Mouse (Mus musculus): ENCODE results near the gene Olfr721-ps1. TPM values are rescaled to one million over a fixed set of nuclear protein-coding genes. Genes with fewer than 3 reads are reported as not detected.

The Olfr721-ps1 gene
- not detected in 2 replicates for polyA plus RNA-seq (2015; fragmentation: Nextera tagmentation; extraction: Ambion mirVana)

DNA sequence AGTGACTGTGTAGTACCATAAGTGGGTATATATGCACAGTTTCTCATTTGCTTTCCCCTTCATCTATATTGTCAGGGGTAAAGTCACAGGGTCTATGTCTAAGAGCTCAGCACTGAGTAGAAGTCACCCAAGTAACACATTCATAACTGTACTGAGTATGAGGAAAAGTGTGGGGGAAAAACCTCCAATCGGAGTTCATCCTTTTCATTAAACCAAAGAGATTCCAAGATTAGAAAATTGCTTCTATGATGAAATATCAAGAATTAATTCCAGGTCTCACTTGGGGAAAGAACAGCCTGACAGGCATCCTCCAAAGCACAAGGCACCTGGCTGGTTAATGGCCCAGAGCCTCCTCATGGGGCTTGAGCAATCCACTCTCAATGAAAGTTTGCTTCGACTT is at the start of gene Olfr721-ps1:
TSS of gene Olfr721-ps1 (plus strand) at position 301 of the 400 bp plus-strand sequence.
- Histone ChIP-seq H3K9me3 (no peaks in the 10 kb centered on the region), H3K4me2 (no peak within 1 kb of the TSS), H3K4me1 (no peaks in the 10 kb centered on the region), H3K27me3 (no peaks in the 10 kb centered on the region), H3K9ac (no peak within 1 kb of the TSS), H3K36me3 (no peaks in the 10 kb centered on the region), H3K4me3 (no peak within 1 kb of the TSS), H3K27ac (no peak within 1 kb of the TSS)
- no peak for ATAC-seq (ENCODE audit: insufficient number of reproducible peaks, low FRiP score, low TSS enrichment, low read depth)
- WGBS, result 65% methylated on average over 2 of the region's 2 CpGs

DNA sequence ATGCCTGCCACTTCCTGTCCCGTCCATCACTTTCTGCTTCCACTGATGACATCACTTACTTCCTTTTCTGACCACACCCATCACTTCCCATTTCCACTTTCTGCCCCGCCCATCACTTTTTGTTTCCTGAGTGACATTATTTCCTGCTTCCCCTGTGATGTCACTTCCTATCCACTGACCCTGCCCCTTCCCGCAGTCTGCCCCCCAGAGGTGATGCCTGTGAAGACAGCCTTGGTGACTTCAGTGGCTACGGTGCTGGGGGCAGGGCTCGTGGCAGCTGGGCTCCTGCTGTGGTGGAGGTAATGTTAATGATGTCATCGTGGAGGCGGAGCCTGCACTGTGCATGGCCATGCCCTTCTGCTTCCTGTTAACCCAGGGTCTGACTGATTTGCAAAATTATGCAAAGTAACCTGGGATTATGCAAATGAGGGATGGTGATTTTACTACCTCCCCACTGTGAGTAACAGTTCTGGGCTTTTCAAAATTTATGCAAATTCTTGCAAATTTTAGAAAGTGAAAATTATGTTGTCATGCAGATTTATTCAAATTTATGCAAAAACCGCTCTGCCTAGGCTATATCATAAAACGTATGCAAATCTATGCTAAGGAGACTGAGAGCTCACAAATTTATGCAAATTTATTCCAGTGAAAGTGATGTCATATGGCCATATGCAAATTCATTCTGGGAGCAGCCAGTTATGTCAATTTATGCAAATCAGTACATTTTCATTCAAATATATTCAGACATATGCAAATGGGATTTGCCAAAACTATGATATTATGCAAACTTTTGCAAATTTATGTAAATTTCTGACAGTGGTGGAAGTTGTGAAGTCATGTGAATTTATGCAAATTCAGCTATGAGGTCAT is 49.1 kb upstream of the Olfr721-ps1 start:
- Histone ChIP-seq H3K4me3 (no peak overlapping the region), H3K4me2 (no peak overlapping the region), H3K36me3 (0 out of 2 replicates have a peak, but pooled peaks cover 9% of the 10 kb centered on the region), H3K4me1 (no peaks in the 10 kb centered on the region), H3K9ac (no peak overlapping the region), H3K9me3 (peaks cover 36% of the 10 kb centered on the region), H3K27me3 (no peaks in the 10 kb centered on the region), H3K27ac (no peak overlapping the region)
- no peak for ATAC-seq (ENCODE audit: insufficient number of reproducible peaks, low FRiP score, low TSS enrichment, low read depth)
- WGBS, result 96% methylated on average over 9 of the region's 9 CpGs

DNA sequence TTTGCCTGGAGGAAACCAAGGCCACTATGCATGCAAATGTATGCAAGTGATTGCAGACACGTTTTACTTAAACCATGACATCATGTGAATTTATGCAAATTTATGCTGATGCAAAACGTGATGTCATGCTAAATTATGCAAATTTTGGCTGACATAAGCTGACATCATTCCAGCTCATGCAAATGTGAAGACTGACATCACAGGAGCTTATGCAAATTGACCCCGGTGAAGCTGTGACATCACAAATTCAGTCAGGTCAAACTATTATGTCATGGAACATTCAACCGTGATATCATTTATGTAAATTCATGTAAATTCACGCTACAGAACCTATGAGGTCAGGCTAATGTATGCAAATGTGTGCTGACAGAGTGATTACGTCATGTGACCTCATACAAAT is 48.5 kb upstream of the Olfr721-ps1 start:
- Histone ChIP-seq H3K36me3 (0 out of 2 replicates have a peak, but pooled peaks cover 9% of the 10 kb centered on the region), H3K4me1 (no peaks in the 10 kb centered on the region)

DNA sequence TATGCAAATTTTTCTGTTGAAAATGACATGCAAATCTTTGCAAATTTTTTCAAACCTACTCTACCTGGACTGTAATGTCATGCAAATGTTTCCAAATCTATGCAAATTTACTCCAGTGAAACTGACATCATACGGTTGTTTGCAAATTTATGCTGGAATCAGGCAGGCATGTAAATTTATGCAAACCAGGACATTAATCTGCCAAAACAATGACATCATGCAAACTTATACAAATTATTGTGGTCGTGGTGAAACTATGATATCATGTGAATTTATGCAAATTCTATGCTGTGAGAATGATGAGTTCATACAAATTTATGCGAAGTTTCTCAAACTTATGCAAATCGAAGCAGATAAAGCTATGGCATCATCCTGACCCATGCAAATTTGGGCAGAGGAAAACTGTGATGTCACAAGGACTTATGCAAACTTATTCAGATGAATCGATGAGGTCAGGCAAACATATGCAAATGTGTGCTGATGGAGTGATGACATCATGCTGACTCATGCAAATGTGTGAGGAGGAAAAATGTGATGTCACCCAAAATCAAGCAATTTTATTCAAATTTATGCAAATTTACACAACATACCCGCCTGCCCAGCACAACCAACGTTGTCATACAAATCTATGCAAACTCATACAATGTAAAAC is 47.9 kb upstream of the Olfr721-ps1 start:
- Histone ChIP-seq H3K9ac (no peak overlapping the region), H3K9me3 (peaks cover 23% of the 10 kb centered on the region), H3K36me3 (0 out of 2 replicates have a peak, but pooled peaks cover 9% of the 10 kb centered on the region), H3K4me1 (no peaks in the 10 kb centered on the region), H3K4me3 (no peak overlapping the region), H3K4me2 (no peak overlapping the region), H3K27me3 (no peaks in the 10 kb centered on the region), H3K27ac (no peak overlapping the region)
- 97% methylated on average over 7 of the region's 7 CpGs for WGBS
- ATAC-seq (ENCODE audit: insufficient number of reproducible peaks, low FRiP score, low TSS enrichment, low read depth), result no peak

More for the DNA sequence above, 48.5 kb upstream of the Olfr721-ps1 start:
- H3K4me2 ChIP-seq, result no peak overlapping the region
- no peak for ATAC-seq (ENCODE audit: insufficient number of reproducible peaks, low FRiP score, low TSS enrichment, low read depth)
- no peak overlapping the region for H3K9ac ChIP-seq
- 84% methylated on average over 6 of the region's 6 CpGs for WGBS
- no peak overlapping the region for H3K27ac ChIP-seq
- peaks cover 29% of the 10 kb centered on the region for H3K9me3 ChIP-seq
- no peaks in the 10 kb centered on the region for H3K27me3 ChIP-seq
- H3K4me3 ChIP-seq, result no peak overlapping the region

DNA sequence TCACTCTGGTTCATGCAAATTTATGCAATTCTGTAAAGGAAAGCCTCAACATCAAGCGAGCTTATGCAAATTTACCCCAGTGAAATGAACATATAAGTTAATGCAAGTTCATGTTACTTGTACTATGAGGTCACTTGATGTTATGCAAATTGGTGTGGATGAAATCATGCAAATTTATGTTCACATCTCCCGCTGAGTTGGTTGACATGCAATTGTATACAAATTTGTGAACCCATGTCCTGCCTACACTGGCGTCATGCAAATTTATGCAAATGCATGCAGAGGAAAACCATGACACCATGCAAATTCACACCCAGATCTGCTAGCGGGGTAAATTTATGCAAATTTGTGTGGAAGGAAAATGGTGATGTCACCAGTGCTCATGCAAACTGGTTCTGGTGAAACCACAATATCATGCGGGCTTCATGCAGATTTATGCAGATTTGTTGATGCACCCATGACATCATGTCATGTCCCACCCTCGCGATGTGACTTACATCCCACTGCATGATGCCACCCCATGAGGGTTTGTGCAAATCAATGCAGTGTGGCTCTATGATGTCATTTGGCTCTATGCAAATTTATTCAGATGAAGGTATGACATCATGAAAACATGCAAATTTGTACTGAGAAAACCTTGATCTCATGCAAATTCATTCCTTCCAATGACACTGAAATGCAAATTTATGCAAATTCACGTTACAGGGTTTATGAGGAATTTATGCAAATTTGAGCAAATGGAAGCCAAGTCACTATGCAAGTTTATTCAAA is 47.2 kb upstream of the Olfr721-ps1 start:
- Histone ChIP-seq H3K4me2 (no peak overlapping the region), H3K4me1 (no peaks in the 10 kb centered on the region), H3K4me3 (no peak overlapping the region), H3K9ac (no peak overlapping the region), H3K36me3 (0 out of 2 replicates have a peak, but pooled peaks cover 7% of the 10 kb centered on the region), H3K9me3 (peaks cover 16% of the 10 kb centered on the region), H3K27me3 (no peaks in the 10 kb centered on the region), H3K27ac (no peak overlapping the region)
- no peak for ATAC-seq (ENCODE audit: insufficient number of reproducible peaks, low FRiP score, low TSS enrichment, low read depth)
- WGBS, result 93% methylated on average over 8 of the region's 8 CpGs

DNA sequence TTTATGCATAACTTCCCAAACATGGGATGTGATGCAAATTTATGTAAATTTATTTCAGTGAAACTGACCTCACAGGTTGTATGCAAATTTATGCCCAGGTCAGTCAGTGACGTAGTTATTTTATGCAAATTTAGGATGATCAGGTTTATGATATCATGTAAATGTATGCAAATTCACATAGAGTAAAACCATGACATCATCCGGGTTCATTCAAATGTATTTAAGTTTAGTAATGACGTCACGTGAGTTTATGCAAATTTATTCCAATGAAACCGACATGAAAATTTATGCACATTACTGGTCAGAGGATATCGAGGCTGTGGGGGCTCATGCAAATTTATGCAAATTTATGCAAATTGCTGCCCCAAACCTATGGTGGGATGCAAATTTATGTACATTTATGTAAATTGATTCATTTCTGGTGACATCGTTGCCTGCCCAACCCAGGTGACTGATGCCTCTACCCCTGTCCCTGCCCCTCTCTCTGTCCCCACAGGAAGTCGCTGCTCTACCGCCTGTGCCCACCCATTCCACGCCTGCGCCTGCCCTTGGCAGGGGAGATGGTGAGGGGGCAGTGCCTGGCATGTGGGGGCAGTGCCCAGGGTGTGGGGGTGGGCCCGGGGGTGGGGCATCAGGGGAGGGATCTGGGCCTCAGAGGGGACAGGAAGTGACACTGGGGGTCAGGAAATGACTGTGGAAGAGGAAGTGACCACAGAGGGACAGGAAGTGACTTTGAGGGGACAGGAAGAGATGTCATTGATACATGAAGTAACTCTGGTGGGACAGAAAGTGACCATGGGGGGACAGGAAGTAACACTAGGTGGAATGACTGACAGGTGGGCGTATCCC is 46.4 kb upstream of the Olfr721-ps1 start:
- Histone ChIP-seq H3K27ac (no peak overlapping the region), H3K36me3 (0 out of 2 replicates have a peak, but pooled peaks cover 5% of the 10 kb centered on the region), H3K9ac (no peak overlapping the region), H3K4me2 (no peak overlapping the region), H3K4me1 (no peaks in the 10 kb centered on the region), H3K4me3 (no peak overlapping the region), H3K27me3 (no peaks in the 10 kb centered on the region), H3K9me3 (peaks cover 9% of the 10 kb centered on the region)
- 94% methylated on average over 13 of the region's 13 CpGs for WGBS
- ATAC-seq (ENCODE audit: insufficient number of reproducible peaks, low FRiP score, low TSS enrichment, low read depth), result no peak

DNA sequence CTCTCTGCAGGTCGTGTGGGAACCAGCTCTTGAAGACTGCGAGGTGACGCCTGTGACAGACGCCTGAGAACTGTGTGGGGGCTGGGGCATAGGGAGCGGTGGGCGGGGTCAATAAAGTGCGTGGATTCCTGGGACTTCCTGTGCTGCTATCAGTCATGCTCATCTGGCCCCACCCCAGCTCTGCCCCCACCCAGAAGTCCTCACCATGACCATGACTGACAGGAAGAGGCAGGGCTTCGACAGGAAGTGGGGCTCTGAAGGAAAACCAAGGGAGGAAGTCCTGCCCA is 45.8 kb upstream of the Olfr721-ps1 start:
- Histone ChIP-seq H3K4me2 (no peak overlapping the region), H3K36me3 (0 out of 2 replicates have a peak, but pooled peaks cover 2% of the 10 kb centered on the region), H3K4me1 (no peaks in the 10 kb centered on the region), H3K9me3 (peaks cover 9% of the 10 kb centered on the region), H3K27me3 (no peaks in the 10 kb centered on the region), H3K27ac (no peak overlapping the region), H3K9ac (no peak overlapping the region), H3K4me3 (no peak overlapping the region)
- 88% methylated on average over 8 of the region's 8 CpGs for WGBS
- no peak for ATAC-seq (ENCODE audit: insufficient number of reproducible peaks, low FRiP score, low TSS enrichment, low read depth)

DNA sequence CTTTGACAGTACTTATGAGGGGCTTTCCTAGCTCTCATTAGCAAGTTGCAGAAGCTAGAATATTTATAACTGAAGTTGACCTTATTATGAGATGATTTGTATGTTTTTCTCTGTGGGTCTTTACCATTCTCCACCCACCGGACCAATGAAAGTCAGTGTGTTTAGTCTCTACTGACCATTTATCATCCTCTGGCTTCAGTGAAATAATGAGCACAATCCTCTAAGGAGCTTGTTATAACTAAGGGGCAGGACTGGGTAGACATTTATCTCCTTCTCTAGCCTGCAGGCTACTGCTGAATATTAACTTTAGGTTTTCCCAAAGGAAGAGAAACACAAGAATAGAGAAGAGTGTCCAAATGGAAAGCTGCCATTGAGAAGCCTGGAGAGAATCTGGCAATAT is 5.6 kb upstream of the Olfr721-ps1 start:
- Histone ChIP-seq H3K36me3 (no peaks in the 10 kb centered on the region), H3K4me3 (no peak overlapping the region), H3K4me1 (no peaks in the 10 kb centered on the region), H3K9me3 (no peaks in the 10 kb centered on the region), H3K27ac (no peak overlapping the region), H3K9ac (no peak overlapping the region), H3K27me3 (no peaks in the 10 kb centered on the region), H3K4me2 (no peak overlapping the region)
- WGBS, result 82% methylated on average over 1 of the region's 1 CpGs
- no peak for ATAC-seq (ENCODE audit: insufficient number of reproducible peaks, low FRiP score, low TSS enrichment, low read depth)

DNA sequence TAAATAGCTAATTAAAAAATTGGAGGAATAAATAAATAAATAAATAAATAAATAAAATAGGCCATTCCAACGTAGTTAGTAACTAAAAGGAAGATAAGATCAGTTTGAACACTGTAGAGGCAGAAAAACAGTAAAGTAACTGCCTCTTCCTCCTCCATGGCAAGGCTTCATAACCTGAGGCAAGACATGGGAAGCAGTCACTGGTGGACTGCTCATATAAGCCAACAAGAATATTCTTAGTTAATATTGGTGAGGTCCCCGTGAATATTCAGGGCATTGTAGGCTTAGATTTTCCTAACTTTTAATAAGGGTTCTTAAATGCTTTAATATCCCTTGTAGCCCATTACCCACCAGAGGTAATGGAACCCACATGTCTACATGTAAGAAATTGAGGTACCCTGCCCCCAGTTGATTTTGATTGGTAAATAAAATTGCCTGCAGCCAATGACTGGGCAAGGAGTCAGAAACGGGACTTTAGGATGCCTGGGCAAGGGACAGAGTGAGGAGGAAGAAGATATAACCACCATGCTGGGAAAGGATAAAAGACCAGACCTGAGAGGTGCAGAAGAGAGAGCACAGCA is 35.1 kb downstream of the Olfr721-ps1 start:
- Histone ChIP-seq H3K4me3 (no peak overlapping the region), H3K4me1 (no peaks in the 10 kb centered on the region), H3K27ac (no peak overlapping the region), H3K9me3 (no peaks in the 10 kb centered on the region), H3K9ac (no peak overlapping the region), H3K27me3 (no peaks in the 10 kb centered on the region), H3K4me2 (no peak overlapping the region), H3K36me3 (no peaks in the 10 kb centered on the region)
- no peak for ATAC-seq (ENCODE audit: insufficient number of reproducible peaks, low FRiP score, low TSS enrichment, low read depth)
- 41% methylated on average over 3 of the region's 3 CpGs for WGBS

All from limb, embryonic 15.5 days (tissue).